Mouse (Mus musculus) subcutaneous adipose tissue, adult 2 months (tissue): Measurements from ENCODE around the gene C1ql4. TPM values are rescaled to one million over a fixed set of nuclear protein-coding genes. Genes with fewer than 3 reads are reported as not detected.

Source experiments
- polyA plus RNA-seq: library from polyadenylated mRNA; depleted of rRNA; stranded (reverse); fragments of >200 nt; gene quantifications from 2 replicates; pipeline ENCODE4 v1.2.3, GENCODE M21; 2012; ENCODE audit warnings: low replicate concordance; rRNA removed

The C1ql4 gene
- not detected in 2 replicates for polyA plus RNA-seq

DNA sequence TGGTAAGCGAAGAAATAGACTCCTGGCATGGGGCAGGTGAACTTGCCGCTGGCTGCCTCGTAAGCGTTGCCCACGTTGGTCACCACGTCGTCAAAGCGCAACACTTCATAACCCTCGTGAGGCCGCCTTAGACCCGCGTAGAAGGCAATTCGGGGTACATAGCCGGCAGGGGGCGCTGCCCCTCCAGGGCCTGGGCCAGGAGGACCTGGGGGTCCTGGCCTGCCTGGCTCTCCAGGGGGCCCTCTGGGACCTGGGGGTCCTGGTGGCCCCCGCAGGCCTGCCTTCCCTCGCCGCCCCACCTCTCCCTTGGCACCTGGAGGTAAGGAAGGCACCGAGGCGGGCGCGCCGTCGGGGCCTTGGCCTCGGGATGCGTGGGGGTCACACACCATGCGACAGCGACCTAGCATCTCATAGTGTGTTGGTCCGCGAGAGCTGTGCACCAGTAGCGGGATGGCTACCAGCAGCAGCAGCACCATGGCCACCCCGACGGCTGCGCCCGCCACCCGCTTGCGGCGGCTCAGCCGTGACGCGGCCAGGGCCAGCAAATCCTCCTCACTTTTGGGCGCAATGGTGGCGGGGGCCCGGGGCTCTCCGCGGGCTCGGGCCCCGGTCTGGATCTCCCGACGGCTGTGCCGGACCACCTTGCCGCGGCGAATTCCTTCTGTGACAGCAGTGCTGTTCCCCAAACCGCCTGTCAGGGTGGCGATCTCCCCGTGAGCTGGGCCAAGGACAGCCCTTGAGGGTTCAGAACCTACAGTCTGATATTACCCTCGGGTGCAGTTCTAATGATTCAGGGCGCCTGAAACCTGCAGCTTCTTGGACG lies at the start of gene C1ql4:
Gene C1ql4, minus strand, starts transcription at position 565 of the 823 bp plus-strand sequence.

DNA sequence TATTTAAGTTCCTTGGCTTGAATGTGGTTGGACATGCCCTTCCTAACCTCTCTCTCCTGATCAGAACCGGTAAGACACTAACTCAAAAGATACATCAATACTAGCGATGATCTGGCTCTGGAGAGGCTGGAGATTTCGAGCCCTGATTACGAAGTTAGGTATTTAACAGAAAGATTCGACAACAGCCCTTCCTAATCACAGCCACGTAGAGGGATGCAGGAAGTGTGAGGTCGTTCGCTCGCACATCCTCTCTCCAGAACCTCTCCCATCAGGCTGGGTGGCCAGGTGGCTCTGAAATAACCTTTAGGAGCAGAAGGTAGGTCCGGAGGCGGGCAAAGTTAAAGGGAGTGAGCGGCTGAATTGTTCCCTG lies 38.1 kb upstream of the C1ql4 start, which contains the start of gene Spats2:
Gene Spats2, plus strand, starts transcription at position 206 of the 370 bp plus-strand sequence.

DNA sequence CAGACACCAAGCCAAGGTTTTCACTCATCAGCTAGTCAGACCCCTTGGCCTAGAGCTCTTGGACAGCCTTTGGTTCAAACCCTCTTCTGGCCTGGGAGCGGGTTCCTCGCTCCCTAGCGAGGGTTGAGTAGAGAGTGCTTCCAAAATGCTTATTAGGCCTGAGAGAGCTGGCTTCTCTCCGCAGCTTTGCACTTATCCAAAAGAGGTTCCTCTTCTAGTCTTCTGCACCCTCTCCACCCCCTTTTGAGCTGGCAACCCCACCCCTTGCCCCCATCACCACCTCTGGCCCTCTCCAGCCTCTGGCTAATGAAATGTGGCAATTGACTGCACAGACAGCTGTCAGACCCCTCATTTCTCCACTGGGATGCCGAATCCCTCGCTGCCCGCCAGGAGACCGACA lies 5.3 kb upstream of the C1ql4 start, which contains the start of gene Dnajc22:
Gene Dnajc22, plus strand, starts transcription at position 301 of the 400 bp plus-strand sequence.

DNA sequence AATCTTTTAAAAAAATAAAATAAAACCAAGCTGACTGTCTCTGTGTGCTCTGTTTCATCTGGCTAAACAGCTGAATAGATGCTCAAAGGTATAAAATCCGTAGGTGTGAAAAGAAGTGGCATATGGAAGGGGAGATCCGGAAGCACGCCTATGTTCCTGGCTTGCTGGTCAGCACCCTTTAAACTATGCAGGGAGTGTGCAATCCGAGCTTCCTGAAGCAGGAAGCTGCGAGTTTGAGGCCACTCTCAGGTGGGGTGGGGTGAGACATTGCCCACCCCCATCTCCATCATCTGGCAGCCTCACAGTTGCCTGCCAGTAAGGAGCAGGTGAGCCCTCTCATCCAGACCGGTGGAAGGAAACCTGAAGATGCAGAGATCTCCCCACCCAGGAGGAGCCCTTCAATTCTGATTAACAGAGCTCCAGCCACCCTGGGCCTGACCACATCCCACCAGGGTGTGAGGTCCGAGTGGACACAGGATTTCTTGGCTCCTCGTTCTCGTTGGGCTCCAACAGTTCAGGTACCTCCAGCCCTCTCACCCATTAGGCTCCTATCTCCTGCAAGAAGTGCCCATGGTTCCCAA lies 13.5 kb downstream of the C1ql4 start, which contains the start of gene Troap:
Gene Troap, plus strand, starts transcription at position 557 of the 581 bp plus-strand sequence.

DNA sequence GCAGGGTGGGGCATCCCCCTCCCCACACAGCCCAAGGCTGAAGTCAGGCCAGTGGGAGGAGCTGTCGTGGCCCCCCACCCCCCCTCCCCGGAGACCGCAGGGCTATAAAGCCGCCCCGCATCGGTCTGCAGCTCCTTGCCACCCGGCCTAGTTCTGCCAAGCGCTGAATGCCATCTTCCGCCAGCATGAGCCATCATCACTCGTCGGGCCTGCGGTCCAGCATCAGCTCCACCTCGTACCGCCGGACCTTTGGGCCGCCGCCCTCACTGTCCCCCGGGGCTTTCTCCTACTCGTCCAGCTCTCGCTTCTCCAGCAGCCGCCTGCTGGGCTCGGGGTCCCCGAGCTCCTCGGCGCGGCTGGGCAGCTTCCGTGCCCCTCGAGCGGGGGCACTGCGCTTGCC lies 32.6 kb downstream of the C1ql4 start, which contains the start of gene Prph:
Gene Prph, plus strand, starts transcription at position 135 of the 400 bp plus-strand sequence.

Other genes starting within 250 kb of the C1ql4 start
- gene Kmt2d, start 216.6 kb downstream of the C1ql4 start, polyA plus RNA-seq = 19.8 and 31.7 TPM in 2 replicates
- 3.7 and 8.4 TPM in 2 replicates for gene Rhebl1, start 193.3 kb downstream of the C1ql4 start, polyA plus RNA-seq
- 3.6 and 3.8 TPM in 2 replicates for gene Dhh, start 189.3 kb downstream of the C1ql4 start, polyA plus RNA-seq
- gene Lmbr1l, start 169.6 kb downstream of the C1ql4 start, polyA plus RNA-seq = 44.1 and 65.4 TPM in 2 replicates
- gene Tuba1b, start 153.3 kb downstream of the C1ql4 start, polyA plus RNA-seq = 2,548 and 2,957 TPM in 2 replicates
- 37.6 and 189 TPM in 2 replicates for gene Gm49450, start 134.3 kb downstream of the C1ql4 start, polyA plus RNA-seq
- 958 and 2,123 TPM in 2 replicates for gene Tuba1a, start 134.1 kb downstream of the C1ql4 start, polyA plus RNA-seq
- gene Tuba1c, start 57.9 kb downstream of the C1ql4 start, polyA plus RNA-seq = 72.0 and 174 TPM in 2 replicates
- gene Prph, start 32.6 kb downstream of the C1ql4 start, polyA plus RNA-seq = 0.59 and 0.60 TPM in 2 replicates
- 0.77 and 5.3 TPM in 2 replicates for gene Troap, start 13.2 kb downstream of the C1ql4 start, polyA plus RNA-seq
- 0.36 and 0.43 TPM in 2 replicates for gene Dnajc22, start 5.4 kb upstream of the C1ql4 start, polyA plus RNA-seq
- 11.6 and 20.1 TPM in 2 replicates for gene Spats2, start 38.1 kb upstream of the C1ql4 start, polyA plus RNA-seq
- gene Kcnh3, start 137.0 kb upstream of the C1ql4 start, polyA plus RNA-seq = 0.92 and 8.8 TPM in 2 replicates
- gene Mcrs1, start 164.1 kb upstream of the C1ql4 start, polyA plus RNA-seq = 62.7 and 98.6 TPM in 2 replicates
- 55.3 and 112 TPM in 2 replicates for gene Prpf40b, start 207.3 kb upstream of the C1ql4 start, polyA plus RNA-seq
- gene Fam186b, start 208.1 kb upstream of the C1ql4 start, polyA plus RNA-seq = 0.03 and 0.06 TPM in 2 replicates